Mouse (Mus musculus): ENCODE results near the gene Tenm2. TPM values are rescaled to one million over a fixed set of nuclear protein-coding genes. Genes with fewer than 3 reads are reported as not detected.

The Tenm2 gene
- polyA plus RNA-seq, 1 experiment from 2014 or later, result 3.2 TPM

GRCm38 (mm10) chr11:36337063-36337462, 898.7 kb downstream of the Tenm2 start:
- Histone ChIP-seq H3K36me3 (ENCODE audit: control insufficient read depth, insufficient read depth, low read length) (no peaks in the 10 kb centered on the region), H3K4me2 (ENCODE audit: low read depth) (no peak overlapping the region), H3K9ac (ENCODE audit: low read length) (no peak overlapping the region), H3K27ac (ENCODE audit: low read depth, low read length) (no peak overlapping the region), H3K27me3 (ENCODE audit: control insufficient read depth, insufficient read depth, low read length) (no peaks in the 10 kb centered on the region), H3K4me1 (ENCODE audit: control insufficient read depth, insufficient read depth, low read length) (peaks cover 2% of the 10 kb centered on the region; the same call in 1 of the 2 replicates), H3K9me3 (ENCODE audit: control insufficient read depth, low read length) (no peaks in the 10 kb centered on the region), H3K4me3 (ENCODE audit: low read depth, low read length) (no peak overlapping the region)
- no peak for ATAC-seq (ENCODE audit: insufficient read depth, low FRiP score, low TSS enrichment)
- DNase-seq (ENCODE audit: low spot score), result no peak
- 90% methylated on average over 6 of the region's 6 CpGs for WGBS

DNA sequence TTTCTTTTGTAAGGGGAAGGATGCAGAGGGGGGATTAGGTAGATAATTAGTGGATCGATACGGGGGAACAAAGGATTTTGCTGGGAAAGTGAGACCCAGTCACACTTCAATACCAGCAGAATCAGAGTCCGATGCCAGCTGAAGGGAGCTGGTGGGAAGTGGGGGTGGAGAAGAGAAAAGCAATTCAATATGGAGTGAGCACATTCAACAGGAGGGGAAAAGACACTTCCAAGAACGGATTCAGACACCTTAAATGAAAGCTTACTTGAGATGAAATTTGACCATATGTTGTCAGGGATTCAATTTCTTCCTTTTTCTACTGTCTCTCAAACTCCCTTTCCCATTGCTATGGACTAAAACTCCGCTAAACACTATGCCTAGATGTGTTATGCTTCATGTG, 900.6 kb downstream of the Tenm2 start:
- Histone ChIP-seq H3K27me3 (ENCODE audit: control insufficient read depth, insufficient read depth, low read length) (no peaks in the 10 kb centered on the region), H3K36me3 (ENCODE audit: control insufficient read depth, insufficient read depth, low read length) (no peaks in the 10 kb centered on the region), H3K4me2 (ENCODE audit: low read depth) (no peak overlapping the region), H3K4me3 (ENCODE audit: low read depth, low read length) (no peak overlapping the region), H3K27ac (ENCODE audit: low read depth, low read length) (no peak overlapping the region), H3K4me1 (ENCODE audit: control insufficient read depth, insufficient read depth, low read length) (peaks cover 2% of the 10 kb centered on the region; the same call in 1 of the 2 replicates), H3K9ac (ENCODE audit: low read length) (no peak overlapping the region), H3K9me3 (ENCODE audit: control insufficient read depth, low read length) (no peaks in the 10 kb centered on the region)
- no peak for DNase-seq (ENCODE audit: low spot score)
- ATAC-seq (ENCODE audit: insufficient read depth, low FRiP score, low TSS enrichment), result no peak
- WGBS, result 79% methylated on average over 5 of the region's 5 CpGs

DNA sequence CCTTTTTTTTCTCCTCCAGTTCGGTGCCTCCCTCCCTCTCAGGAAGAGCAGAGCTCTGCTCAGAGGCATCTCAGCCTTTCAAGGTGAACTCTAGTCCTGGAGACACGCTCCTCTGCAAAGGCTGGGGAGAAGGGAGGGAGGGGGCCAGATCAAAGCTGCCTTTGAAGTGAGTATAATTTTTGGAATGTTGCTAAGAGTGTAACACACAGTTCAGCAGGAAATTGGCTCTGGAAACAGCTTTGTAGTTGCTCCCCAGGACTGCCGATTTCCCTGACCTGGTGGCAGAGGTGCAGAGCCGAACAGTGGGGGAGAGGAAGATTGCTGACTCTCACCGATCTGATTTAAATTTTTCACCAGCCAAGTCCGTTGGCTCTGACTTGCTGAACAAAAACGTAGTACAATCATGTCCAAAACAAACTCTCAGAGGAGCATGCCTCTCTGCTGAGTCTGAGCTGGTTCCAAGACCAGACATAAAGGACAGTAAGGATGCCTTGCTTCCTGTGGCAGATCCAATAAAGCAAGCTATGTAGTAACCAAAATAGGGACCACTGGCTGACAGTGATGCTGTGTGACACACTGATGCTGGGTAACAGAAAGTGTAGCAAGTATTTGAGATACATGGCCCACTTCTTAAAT, 901.5 kb downstream of the Tenm2 start:
- no peak overlapping the region for H3K9ac ChIP-seq (ENCODE audit: low read length)
- no peak overlapping the region for H3K4me3 ChIP-seq (ENCODE audit: low read depth, low read length)
- 10% methylated on average over 7 of the region's 7 CpGs for WGBS
- H3K4me1 ChIP-seq (ENCODE audit: control insufficient read depth, insufficient read depth, low read length), result peaks cover 2% of the 10 kb centered on the region; the same call in 1 of the 2 replicates
- H3K27me3 ChIP-seq (ENCODE audit: control insufficient read depth, insufficient read depth, low read length), result no peaks in the 10 kb centered on the region
- no peaks in the 10 kb centered on the region for H3K36me3 ChIP-seq (ENCODE audit: control insufficient read depth, insufficient read depth, low read length)
- H3K9me3 ChIP-seq (ENCODE audit: control insufficient read depth, low read length), result no peaks in the 10 kb centered on the region
- DNase-seq (ENCODE audit: low spot score) (no peak), ATAC-seq (ENCODE audit: insufficient read depth, low FRiP score, low TSS enrichment) (no peak)
- no peak overlapping the region for H3K27ac ChIP-seq (ENCODE audit: low read depth, low read length)
- H3K4me2 ChIP-seq (ENCODE audit: low read depth), result no peak overlapping the region

DNA sequence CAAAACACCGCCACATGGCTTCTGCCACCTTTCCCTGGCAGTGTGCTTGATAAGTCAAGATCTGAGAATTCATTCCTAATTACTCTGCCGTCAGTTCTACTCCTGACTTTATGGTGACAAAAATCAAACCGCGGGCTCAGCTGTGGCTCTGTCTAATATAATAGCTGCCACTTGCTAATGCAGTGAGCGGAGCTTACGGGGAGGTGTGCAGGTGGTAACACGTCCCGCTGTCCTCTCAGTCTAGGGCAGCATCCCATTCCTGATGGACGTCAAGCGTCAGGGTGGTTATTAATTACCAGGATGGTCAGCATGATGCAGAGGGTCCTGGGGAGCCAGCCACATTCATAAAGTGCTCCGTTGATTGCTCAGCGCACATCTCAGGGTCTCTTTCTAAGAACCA, 903.5 kb downstream of the Tenm2 start:
- no peak overlapping the region for H3K4me3 ChIP-seq (ENCODE audit: low read depth, low read length)
- no peaks in the 10 kb centered on the region for H3K27me3 ChIP-seq (ENCODE audit: control insufficient read depth, insufficient read depth, low read length)
- no peak overlapping the region for H3K4me2 ChIP-seq (ENCODE audit: low read depth)
- H3K4me1 ChIP-seq (ENCODE audit: control insufficient read depth, insufficient read depth, low read length), result peaks cover 2% of the 10 kb centered on the region; the same call in 1 of the 2 replicates
- H3K36me3 ChIP-seq (ENCODE audit: control insufficient read depth, insufficient read depth, low read length), result no peaks in the 10 kb centered on the region
- ATAC-seq (ENCODE audit: insufficient read depth, low FRiP score, low TSS enrichment) (no peak), DNase-seq (ENCODE audit: low spot score) (no peak)
- 55% methylated on average over 12 of the region's 12 CpGs for WGBS
- no peaks in the 10 kb centered on the region for H3K9me3 ChIP-seq (ENCODE audit: control insufficient read depth, low read length)
- H3K9ac ChIP-seq (ENCODE audit: low read length), result no peak overlapping the region
- no peak overlapping the region for H3K27ac ChIP-seq (ENCODE audit: low read depth, low read length)

- Histone ChIP-seq H3K9ac (ENCODE audit: low read length) (no peak overlapping the region), H3K4me2 (ENCODE audit: low read depth) (no peak overlapping the region), H3K4me3 (ENCODE audit: low read depth, low read length) (no peak overlapping the region), H3K27ac (ENCODE audit: low read depth, low read length) (no peak overlapping the region), H3K36me3 (ENCODE audit: control insufficient read depth, insufficient read depth, low read length) (no peaks in the 10 kb centered on the region), H3K4me1 (ENCODE audit: control insufficient read depth, insufficient read depth, low read length) (peaks cover 2% of the 10 kb centered on the region; the same call in 1 of the 2 replicates), H3K27me3 (ENCODE audit: control insufficient read depth, insufficient read depth, low read length) (no peaks in the 10 kb centered on the region), H3K9me3 (ENCODE audit: control insufficient read depth, low read length) (no peaks in the 10 kb centered on the region)
- ATAC-seq (ENCODE audit: insufficient read depth, low FRiP score, low TSS enrichment) (no peak), DNase-seq (ENCODE audit: low spot score) (no peak)
- 70% methylated on average over 13 of the region's 13 CpGs for WGBS
Measured at GRCm38 (mm10) chr11:36331408-36332178, 904.2 kb downstream of the Tenm2 start.

DNA sequence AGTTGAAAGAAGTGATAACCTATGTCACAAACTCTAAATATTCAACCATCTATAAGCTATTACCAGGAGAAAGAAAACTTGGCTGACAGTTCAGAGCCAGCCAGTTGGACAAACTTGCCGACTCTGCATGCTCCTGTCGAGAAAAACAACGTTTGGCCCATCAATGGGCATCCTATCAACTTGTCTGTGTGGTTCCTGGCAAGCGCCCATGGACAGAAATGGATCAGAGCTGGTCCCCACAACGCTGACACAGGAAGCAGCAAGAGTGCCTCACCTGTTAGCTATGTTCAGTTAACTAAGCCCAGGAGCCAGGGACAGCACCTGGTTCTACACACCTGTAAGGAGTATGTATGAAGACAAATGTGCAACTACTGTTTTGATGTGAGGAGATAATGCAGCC, 908.5 kb downstream of the Tenm2 start:
- Histone ChIP-seq H3K4me2 (ENCODE audit: low read depth) (no peak overlapping the region), H3K27me3 (ENCODE audit: control insufficient read depth, insufficient read depth, low read length) (no peaks in the 10 kb centered on the region), H3K9ac (ENCODE audit: low read length) (no peak overlapping the region), H3K36me3 (ENCODE audit: control insufficient read depth, insufficient read depth, low read length) (no peaks in the 10 kb centered on the region), H3K4me3 (ENCODE audit: low read depth, low read length) (no peak overlapping the region), H3K9me3 (ENCODE audit: control insufficient read depth, low read length) (no peaks in the 10 kb centered on the region), H3K27ac (ENCODE audit: low read depth, low read length) (no peak overlapping the region), H3K4me1 (ENCODE audit: control insufficient read depth, insufficient read depth, low read length) (peaks cover under 1% of the 10 kb centered on the region; the same call in 1 of the 2 replicates)
- ATAC-seq (ENCODE audit: insufficient read depth, low FRiP score, low TSS enrichment) (no peak), DNase-seq (ENCODE audit: low spot score) (no peak)
- 81% methylated on average over 5 of the region's 5 CpGs for whole genome bisulfite sequencing

DNA sequence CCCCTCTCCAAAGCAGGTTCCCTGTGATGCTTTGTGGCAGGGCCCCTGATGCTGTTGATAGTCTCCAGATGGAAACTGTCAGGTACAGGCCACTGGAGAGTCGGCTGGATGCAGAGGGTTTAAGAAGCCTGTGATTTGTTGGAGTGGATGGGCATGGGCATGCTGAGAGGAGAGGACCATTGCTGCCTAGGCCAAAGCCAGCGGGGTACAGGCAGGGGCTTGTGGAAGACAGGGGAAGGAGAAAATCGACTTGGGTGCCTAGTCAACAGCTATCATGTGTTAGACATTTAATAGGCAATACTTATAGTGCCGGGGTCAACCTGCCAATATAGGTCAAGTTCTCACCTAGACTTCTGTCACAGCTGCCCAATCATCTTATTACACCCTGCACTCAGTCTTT, 926.4 kb downstream of the Tenm2 start:
- Histone ChIP-seq H3K4me3 (ENCODE audit: low read depth, low read length) (no peak overlapping the region), H3K4me2 (ENCODE audit: low read depth) (no peak overlapping the region), H3K36me3 (ENCODE audit: control insufficient read depth, insufficient read depth, low read length) (no peaks in the 10 kb centered on the region), H3K9ac (ENCODE audit: low read length) (no peak overlapping the region), H3K4me1 (ENCODE audit: control insufficient read depth, insufficient read depth, low read length) (no peaks in the 10 kb centered on the region), H3K27ac (ENCODE audit: low read depth, low read length) (no peak overlapping the region), H3K27me3 (ENCODE audit: control insufficient read depth, insufficient read depth, low read length) (no peaks in the 10 kb centered on the region), H3K9me3 (ENCODE audit: control insufficient read depth, low read length) (no peaks in the 10 kb centered on the region)
- no peak for ATAC-seq (ENCODE audit: insufficient read depth, low FRiP score, low TSS enrichment)
- no peak for DNase-seq (ENCODE audit: low spot score)
- 86% methylated on average over 4 of the region's 4 CpGs for WGBS

- H3K36me3 ChIP-seq (ENCODE audit: control insufficient read depth, insufficient read depth, low read length), result no peaks in the 10 kb centered on the region
- ATAC-seq (ENCODE audit: insufficient read depth, low FRiP score, low TSS enrichment), result no peak
- no peak overlapping the region for H3K4me2 ChIP-seq (ENCODE audit: low read depth)
- H3K4me3 ChIP-seq (ENCODE audit: low read depth, low read length), result no peak overlapping the region
- H3K4me1 ChIP-seq (ENCODE audit: control insufficient read depth, insufficient read depth, low read length), result peaks cover 2% of the 10 kb centered on the region; the same call in 1 of the 2 replicates
- DNase-seq (ENCODE audit: low spot score), result no peak
- H3K9ac ChIP-seq (ENCODE audit: low read length), result no peak overlapping the region
- H3K27me3 ChIP-seq (ENCODE audit: control insufficient read depth, insufficient read depth, low read length), result no peaks in the 10 kb centered on the region
- no peaks in the 10 kb centered on the region for H3K9me3 ChIP-seq (ENCODE audit: control insufficient read depth, low read length)
- no peak overlapping the region for H3K27ac ChIP-seq (ENCODE audit: low read depth, low read length)
- WGBS, result 87% methylated on average over 6 of the region's 6 CpGs
Measured at GRCm38 (mm10) chr11:36307276-36307675, 928.5 kb downstream of the Tenm2 start.
